Mouse (Mus musculus): Measurements from ENCODE around the gene Lcp1.
A peak's percentile ranks its signal among the peaks of the same experiment; 100 is the strongest.

The Lcp1 gene

DNA sequence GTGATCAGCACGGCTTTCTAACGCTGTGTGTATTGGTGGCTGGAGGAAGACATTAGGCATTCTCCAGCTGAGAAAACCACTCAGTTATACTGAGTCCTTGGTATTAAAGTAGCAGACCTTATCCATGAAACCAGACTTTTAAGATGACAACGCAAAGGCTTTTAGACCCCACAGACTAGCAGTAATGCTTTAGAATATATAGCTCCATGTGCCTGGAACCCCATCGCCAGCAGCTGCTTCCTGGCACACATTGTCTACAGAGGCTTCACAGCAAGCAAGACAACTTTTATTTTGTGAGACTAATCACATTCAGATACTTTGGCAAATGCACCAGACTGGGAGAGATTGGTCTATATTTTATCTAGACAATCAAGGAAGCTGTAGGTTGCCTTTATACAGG, 75.4 kb downstream of the Lcp1 start:
- DNase-seq, result no peak

DNA sequence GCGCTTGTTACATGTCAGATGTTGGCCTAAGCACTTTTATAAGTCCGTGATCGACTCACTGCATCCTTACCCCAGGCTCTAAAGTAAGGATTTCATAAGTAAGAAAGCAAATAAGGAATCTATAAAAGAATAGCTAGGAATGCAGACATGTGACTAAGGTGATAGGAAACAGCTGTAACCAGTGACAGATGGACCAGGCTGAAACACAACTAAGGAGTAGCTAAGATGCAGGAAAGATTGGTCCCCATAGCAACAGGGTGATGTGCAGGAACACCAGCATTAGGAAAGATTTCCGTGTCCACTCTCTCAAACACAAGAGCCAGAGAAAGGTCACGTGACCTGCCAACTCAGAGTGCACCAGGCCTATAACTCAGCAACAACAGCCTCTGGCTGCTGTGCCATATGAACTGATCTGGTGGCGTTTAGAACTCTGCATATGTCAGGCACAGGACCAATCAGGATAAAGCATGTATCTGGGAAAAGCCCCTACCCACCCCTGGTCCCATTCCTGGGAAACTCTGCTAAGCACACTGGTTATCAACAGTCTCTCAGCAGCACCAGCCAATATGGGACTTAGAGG, 77.8 kb downstream of the Lcp1 start:
- no peak for DNase-seq

- DNase-seq, result no peak
Observed at GRCm38 (mm10) chr14:75213752-75214151, 82.9 kb downstream of the Lcp1 start.

DNA sequence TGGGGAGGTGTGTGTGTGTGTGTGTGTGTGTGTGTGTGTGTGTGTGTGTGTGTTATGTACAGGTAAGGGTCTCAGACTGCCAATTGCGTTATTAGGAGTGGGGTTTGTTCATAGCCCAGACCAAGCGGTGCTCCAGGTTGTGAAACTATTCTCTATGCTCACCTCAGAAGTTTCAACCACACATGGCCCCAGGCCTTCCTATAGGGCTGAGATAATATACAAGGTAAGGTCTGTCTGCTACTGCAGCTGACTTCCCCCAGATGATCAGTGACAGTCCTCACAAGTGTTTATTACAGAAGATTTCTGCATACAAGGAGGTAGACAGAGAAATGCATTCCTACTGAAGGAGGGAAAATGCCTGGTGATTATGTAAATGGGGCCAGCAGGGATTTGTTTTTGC, 87.9 kb downstream of the Lcp1 start:
- DNase-seq, result no peak

GRCm38 (mm10) chr14:75219250-75219913, 88.5 kb downstream of the Lcp1 start:
- DNase-seq, result no peak

DNA sequence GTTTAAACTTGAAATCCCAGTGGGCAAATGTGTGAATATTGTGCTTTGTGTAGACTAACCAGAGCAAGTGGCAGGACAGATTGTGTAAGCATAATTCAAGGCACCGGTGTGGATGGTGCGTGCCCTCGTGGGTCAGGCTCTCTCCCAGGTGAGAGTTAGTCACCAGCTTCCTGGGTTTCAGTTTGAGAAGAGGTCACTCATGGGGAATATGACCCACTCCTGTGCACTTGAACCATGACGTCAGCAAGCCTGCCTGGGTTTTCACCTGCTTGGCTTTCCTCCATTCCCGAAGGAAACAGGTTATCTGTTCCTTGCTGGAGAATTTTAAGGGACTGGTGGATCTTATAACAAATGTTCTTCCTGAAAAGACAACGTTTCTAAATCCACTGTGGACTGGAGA, 91.5 kb downstream of the Lcp1 start:
- no peak for DNase-seq

- DNase-seq, result no peak
Observed at GRCm38 (mm10) chr14:75227453-75228084, 96.7 kb downstream of the Lcp1 start.

DNA sequence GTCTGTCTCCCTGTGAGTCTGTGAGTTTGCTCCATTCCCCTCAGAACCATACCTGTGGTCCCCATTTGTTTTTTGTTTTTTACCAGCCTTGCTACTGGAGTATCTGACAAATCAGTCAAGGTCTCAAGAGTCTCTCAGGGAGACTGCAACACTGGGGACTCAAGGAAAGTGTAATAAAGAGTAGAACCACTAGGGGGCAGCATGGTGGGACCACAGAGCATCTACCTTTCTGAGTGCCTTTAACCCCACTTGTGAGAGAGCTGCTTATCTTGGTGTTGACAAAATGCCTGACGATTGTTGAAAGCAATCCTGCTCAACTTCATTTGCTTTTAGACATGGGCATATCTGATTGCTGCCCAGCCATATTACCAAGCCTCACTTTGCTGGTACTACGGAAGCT, 98.9 kb downstream of the Lcp1 start:
- peak in 1 of 2 experiments; percentile 19 for DNase-seq

DNA sequence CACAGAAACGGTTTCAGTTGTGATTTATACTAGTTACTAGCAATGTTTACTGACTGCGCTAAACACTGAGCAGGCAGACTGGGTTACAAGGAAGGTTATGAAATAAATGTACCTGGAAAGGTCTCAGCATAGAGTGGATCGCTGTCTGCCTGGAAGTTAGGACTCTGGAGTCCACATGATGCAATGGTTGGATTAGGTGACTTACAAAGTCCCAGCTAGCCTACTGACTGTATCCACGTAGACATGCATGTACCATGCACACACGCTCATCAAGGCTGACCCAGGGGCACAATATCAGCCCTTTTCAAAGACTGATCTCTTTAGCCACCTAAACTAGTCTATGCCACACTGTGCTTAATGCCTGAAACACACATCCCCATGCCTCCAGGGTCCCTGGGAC, 102.2 kb downstream of the Lcp1 start:
- no peak for DNase-seq

DNA sequence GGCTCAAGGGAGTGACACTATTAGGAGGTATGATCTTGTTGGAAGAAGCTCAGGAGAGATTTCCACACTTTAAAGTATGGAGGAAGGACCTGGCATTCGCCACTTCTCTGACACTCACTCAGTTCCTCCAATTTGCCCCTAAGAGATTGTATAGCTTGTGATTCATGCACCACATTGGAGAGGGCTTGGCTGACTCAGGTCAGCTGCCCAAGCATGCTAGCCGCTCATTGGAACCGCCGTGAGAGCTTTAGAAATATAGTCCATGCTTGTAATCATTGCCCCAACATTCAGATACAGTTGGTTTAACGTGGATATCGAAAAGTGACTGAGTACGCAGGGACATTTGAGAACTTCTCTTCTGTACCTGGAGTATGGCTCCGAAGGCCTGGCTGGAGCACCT, 104.7 kb downstream of the Lcp1 start:
- peak; percentile 16 to 43 for DNase-seq

DNA sequence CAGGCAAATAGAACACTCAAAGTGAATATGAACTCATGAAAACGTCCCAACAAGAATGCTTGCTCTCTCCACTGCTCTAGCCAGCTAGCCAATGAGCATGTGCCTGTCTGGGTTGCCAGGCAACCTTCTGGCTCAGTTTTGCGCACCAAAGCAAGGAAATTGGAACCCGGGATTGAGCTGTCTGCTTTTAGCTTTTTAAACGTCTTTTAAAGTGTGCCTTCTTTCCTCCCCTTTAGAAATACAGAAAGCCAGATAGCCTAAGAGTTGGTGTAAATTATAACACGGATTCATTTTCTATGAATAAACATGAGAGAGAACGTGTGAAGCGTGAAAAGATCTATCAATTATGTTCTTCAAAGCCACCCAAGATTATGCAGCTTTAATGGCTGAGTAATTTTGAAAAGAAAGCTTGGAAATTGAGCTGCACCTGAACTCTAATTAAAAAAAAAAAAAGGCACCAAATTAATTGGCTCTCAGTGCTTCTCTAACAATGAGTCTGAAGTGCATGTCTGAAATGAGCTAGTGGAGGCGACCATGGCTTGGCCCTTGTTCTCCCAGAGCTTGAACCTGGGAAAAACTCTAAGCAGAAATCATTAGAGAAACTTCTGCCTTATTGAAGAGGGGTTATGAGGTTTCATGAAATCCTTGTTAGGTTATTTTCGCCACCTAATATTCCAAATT, 105.2 kb downstream of the Lcp1 start:
- DNase-seq, result peak; percentile 37 to 57

- DNase-seq, result no peak
Observed at GRCm38 (mm10) chr14:75236636-75237003, 105.7 kb downstream of the Lcp1 start.

DNA sequence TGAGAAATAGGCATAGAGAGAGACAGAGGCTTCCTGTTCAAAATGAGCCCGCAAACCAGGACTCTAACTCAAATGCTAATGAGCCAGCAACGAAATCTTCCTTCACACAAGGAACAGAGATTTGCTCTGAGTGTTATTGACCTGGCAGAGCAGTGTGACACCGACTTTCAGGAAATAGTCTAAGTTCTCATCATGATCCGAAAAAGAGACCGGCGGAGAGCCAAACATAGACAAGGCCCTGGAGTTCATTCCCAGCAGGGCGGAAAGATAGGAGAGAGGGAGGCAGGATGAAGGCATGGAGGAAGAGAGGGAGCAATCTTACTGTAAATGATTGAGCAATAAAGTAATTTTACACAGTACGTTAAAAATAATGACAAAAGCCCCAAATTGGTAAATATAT, 106.2 kb downstream of the Lcp1 start:
- no peak for DNase-seq

DNA sequence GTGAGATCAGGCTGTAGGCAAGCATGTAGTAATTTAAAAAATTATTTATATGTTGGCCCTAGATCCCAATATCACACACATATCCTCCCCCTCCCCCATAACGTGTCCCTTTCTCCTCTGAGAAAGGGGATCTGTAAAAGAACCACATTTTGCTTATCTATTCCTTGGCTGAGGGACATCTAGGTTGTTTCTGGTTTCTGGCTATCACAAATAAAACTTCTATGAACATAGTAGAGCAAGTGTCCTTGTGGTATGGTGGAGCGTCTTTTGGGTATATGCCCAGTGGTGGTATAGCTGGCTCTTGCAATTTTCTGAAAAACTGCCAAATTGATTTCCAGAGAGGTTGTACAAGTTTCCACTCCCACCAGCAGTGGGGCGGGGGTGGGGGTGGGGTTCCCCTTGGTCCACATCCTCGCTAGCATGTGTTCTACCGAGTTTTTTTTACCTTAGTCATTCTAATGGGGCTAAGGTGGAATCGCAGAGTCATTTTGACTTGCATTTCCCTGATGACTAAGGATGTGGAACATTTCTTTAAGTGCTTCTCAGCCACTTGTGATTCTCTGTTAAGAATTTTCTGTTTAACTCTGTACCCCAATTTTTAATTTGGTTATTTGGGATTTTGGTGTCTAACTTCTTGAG, 107.3 kb downstream of the Lcp1 start:
- no peak for DNase-seq

DNA sequence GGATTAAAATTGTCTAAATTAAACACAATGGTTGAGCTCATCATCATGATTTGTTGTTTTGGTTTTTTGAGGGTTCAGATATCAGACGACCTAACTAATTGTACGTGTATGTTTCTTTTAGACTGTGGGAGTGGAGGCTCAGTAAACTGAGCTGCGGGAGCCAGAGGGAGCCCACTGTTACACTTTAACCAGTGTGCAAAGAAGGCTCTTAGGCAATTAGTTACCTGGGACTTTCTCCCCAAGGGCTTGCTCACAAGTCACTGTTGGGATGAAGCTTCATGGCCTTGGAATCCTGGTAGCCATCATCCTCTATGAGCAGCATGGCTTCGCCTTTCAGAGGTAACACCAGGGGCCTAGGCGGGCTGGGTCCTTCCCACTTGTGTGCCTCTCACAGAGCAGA, 111.2 kb downstream of the Lcp1 start, which contains the start of gene Cpb2:
TSS of gene Cpb2 (plus strand) at position 201 of the 400 bp plus-strand sequence.
- DNase-seq, result peak; percentile 22 to 40

DNA sequence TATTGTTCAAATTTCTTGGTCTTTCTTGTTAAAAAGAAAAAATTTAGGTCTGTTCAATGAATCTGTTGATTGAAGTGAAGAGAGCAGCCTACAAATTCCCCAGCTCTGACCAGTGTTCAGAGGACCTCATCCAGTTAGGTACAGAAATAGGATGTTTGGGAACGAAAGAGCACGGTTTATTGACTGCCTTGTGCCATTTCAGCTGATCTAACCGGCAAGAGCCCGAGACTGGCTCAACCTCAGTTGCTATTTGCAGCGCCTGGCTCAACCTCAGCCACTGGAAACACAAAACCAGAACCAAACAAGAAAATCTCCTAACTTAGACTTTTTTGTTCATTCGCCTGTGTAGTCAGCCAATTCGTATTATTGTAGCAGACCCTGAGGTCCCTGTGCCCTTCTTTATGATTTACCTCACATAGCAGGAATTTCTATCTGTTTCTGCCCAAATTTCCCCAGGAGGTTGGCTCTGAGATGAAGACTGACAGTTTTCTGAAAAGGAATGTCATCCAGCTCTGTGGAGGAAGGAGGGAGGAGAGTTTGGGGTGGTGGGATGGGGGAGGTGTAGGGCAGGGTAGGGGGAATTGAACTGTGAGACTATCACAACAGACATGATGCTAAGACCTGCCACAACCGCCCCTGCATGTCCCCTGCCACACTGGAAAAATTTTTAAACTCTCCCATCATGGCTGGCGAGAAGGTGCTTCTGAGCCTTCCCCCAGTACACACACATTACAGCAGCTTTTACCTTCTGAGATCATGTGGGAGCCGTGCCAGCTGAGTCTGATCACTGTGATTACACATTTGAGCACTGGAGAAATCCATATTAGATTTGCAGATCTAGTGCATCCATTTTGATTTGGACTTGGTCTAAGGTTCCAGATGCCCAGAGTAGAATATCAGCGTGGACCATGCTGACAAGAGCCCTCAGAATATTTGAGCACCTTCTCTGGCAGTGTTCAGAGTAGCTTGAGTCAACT, 115.4 kb downstream of the Lcp1 start:
- DNase-seq, result no peak

DNA sequence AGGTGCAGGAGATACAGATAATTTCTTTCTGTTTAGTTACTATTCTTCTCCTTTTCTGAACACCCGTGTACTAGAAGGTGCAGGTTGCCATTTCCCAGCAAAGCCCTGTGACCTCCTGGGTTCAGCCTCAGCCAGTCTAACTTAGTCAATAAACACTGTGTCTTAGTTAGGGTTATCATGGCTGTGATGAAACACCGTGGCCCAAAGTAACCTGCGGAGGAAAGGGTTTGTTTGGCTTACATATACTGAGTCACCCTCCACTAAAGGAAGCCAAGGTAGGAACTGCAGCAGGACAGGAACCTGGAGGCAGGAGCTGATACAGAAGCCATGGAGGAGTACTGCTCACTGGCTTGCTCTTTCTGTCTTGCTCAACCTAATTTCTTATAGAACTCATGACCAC, 119.5 kb downstream of the Lcp1 start:
- DNase-seq, result no peak

GRCm38 (mm10) chr14:75256521-75256920, 125.6 kb downstream of the Lcp1 start:
- DNase-seq, result peak; percentile 27 to 47

DNA sequence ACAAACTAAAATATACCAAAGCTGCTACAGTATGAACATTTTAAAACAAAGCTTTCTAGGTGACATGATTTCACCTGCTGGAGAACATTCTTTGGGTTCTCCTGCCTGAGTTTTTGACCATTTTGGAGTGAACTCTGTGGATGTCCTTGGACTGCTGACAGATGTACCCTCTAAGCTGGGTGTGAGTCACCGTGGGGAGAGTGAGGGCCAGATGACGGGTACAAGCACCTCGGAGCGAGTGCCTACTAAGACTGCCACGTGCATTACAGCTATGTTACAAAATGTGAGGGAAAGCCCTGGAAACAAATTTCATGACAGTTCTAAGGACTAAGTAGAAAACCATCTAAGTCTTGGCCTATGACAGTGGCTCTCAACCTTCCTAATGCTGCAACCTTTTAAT, 138.6 kb downstream of the Lcp1 start:
- DNase-seq, result no peak

- DNase-seq, result no peak
Observed at GRCm38 (mm10) chr14:75279716-75280115, 148.8 kb downstream of the Lcp1 start.

GRCm38 (mm10) chr14:75280406-75280805, 149.5 kb downstream of the Lcp1 start:
- peak; percentile 46 to 54 for DNase-seq

Measured in kidney, postnatal 4 days (tissue).